Mouse (Mus musculus) inflammation-experienced regulatory T-cells, adult 16 weeks (primary cell): ENCODE results near the gene Myo1e. TPM values are rescaled to one million over a fixed set of nuclear protein-coding genes. Genes with fewer than 3 reads are reported as not detected.

Source experiments
- polyA plus RNA-seq: library from polyadenylated mRNA; unstranded; fragments of 100-300 nt; shearing (Covaris generic); gene quantifications from one replicate; pipeline ENCODE4 v1.2.1, GENCODE M21; 2017

Gene Myo1e
- 102 TPM for polyA plus RNA-seq

DNA sequence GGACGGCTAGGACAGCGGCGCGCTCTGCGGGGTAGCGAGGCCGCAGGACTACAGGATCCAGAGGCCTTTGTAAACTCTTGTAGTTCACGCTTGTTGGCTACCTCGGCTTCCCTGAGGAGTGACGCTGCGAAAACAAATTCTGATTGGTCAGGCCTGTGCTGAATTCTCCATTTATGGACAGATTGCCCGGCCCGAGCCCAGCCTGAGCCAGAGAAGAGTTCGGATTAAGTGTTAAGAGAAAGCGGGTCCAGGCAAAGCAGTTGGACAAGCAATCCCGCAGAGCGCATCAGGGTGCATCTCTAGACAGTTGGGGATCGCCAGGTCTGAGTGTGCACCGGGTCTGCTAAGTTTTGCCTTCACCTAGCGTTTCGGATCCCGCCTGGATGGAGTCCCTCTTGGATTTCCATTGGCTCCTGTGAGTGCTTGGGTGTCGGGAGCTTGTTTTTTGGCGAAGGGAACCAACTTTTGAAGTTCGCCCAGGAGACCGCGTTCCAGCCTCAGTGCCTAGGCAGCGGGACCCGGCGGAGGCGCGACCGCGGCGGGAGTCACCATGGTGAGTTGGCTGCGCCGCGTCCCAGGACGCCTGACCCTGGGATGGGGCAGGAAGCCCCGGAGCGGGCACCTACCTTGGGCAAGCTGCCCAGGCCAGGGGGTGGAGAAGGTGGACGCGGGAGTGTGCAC, at the start of gene Myo1e:
Gene Myo1e, plus strand, starts transcription at position 200 of the 681 bp plus-strand sequence.

DNA sequence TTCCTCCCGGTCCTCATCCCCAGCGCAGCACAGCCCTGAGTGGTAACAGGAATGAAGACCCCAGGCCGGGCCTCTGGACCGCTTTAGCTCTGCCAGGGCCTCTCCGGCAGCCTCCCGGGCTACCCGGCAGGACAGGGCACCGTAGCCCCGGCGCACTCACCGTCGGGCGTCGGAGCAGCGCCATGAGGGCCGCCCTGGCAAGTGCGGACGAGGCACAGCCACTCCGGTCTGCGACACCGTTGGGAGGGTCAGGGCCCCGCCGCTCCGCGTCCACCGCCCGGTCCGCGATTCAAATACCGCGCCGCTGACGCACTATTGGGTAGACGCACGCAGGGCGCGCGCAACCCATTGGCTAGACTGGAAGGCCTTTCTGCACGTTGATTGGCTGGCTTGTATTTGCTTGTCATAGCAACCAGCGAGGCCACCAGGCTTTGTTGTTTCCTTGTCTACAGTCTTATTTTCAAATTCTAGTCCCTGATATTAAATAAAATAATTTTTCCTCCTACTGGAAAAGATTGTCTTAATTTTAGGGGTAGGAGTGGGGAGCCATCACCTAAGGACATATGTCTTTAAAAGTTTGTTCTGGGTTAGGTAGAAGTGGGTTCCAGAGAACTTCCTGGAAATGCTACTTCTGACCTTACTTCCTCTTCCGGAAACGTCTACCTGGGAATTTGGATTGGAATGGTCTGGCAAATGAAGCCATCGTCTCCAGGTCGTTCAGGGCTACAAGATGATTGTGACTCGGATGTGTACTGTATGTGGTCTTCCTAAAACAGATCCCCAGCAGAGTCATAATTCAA, 214.3 kb downstream of the Myo1e start, which contains the start of gene Ccnb2:
Gene Ccnb2, minus strand, starts transcription at position 291 of the 800 bp plus-strand sequence.

Other genes with a start within 250 kb of the Myo1e start
- gene Bnip2, start 217.9 kb upstream of the Myo1e start, polyA plus RNA-seq: 149 TPM
- gene Gtf2a2, start 194.8 kb upstream of the Myo1e start, polyA plus RNA-seq: 163 TPM
- not detected for gene Gcnt3, start 169.3 kb upstream of the Myo1e start, polyA plus RNA-seq
- 0.28 TPM for gene Fam81a, start 64.8 kb upstream of the Myo1e start, polyA plus RNA-seq
- gene Ccnb2, start 214.2 kb downstream of the Myo1e start, polyA plus RNA-seq: 18.3 TPM